9 mouse cellular contexts compared by ENCODE assay signal in the genomic region with DNA sequence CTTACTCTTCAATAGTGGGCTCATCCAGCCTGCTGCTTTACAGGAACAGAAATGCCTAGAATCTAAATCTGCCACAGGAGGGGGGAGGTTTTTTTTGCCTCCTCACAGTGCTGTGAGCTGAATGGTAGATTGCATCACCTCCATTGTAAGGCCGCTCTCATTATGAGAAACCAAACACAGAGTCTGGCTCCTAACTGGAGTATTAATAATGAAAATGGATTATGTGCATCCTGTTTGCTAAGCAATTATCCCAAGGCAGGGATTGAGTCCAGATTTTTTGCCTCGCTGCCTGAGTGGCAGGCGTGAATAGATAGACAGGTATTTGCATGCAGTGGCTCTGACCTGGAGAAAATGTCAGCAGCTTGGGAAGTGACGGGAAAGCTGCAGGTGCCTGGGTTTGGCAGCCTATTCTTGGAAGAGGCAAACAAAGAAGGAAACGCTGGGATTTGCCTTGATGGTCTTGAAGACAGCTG.
A peak's percentile ranks its signal among the peaks of the same experiment; 100 is the strongest.
DNase-seq lines count a peak whose midpoint lies in the region; ATAC-seq and TF ChIP-seq lines count a peak whose summit lies in the region.
"Had no signal": no experiment of that assay in that cellular context is flagged by ENCODE, and none has a peak within 500 bp of the region (broad histone marks: within the 10 kb centered on the region; RNA-seq: fewer than 3 reads in every experiment).

No protein-coding gene starts in this region.

- no peak for TF ChIP-seq CTCF in forebrain, postnatal 0 days (IDR thresholded peaks at IDR 0.05; ENCODE audit: low read depth)
- TF ChIP-seq CTCF in midbrain, postnatal 0 days (IDR thresholded peaks at IDR 0.05) = no peak

- no peaks in the 10 kb centered on the region for H3K36me3 ChIP-seq in hindbrain, embryonic 13.5 days
- no peaks in the 10 kb centered on the region for H3K36me3 ChIP-seq in hindbrain, embryonic 10.5 days
- H3K36me3 ChIP-seq in forebrain, embryonic 10.5 days (replicated peaks) = no peaks in the 10 kb centered on the region
- no peaks in the 10 kb centered on the region for H3K36me3 ChIP-seq in forebrain, postnatal 0 days (ENCODE audit: insufficient read depth)
- no peaks in the 10 kb centered on the region for H3K36me3 ChIP-seq in midbrain, postnatal 0 days (ENCODE audit: insufficient read depth, low read length)

- H3K27me3 ChIP-seq in hindbrain, embryonic 13.5 days = no peaks in the 10 kb centered on the region
- no peaks in the 10 kb centered on the region for H3K27me3 ChIP-seq in hindbrain, embryonic 10.5 days (ENCODE audit: insufficient read depth, poor library complexity, severe bottlenecking)
- no peaks in the 10 kb centered on the region for H3K27me3 ChIP-seq in forebrain, embryonic 10.5 days (ENCODE audit: poor library complexity, severe bottlenecking)
- no peaks in the 10 kb centered on the region for H3K27me3 ChIP-seq in forebrain, postnatal 0 days (ENCODE audit: insufficient read depth, low read length)
- H3K27me3 ChIP-seq in midbrain, postnatal 0 days (ENCODE audit: insufficient read depth, low read length) = no peaks in the 10 kb centered on the region

- no peak overlapping the region for H3K4me3 ChIP-seq in hindbrain, embryonic 13.5 days
- H3K4me3 ChIP-seq in hindbrain, embryonic 10.5 days = no peak overlapping the region
- peak overlapping the region; percentile 6; the same call in 1 of the 2 replicates for H3K4me3 ChIP-seq in forebrain, embryonic 10.5 days
- no peak overlapping the region for H3K4me3 ChIP-seq in forebrain, postnatal 0 days (ENCODE audit: low read depth, low read length)
- no peak overlapping the region for H3K4me3 ChIP-seq in midbrain, postnatal 0 days (ENCODE audit: low read depth, low read length)

- peak; percentile 38; the same call in 1 of the 2 replicates for ATAC-seq in hindbrain, embryonic 13.5 days (ENCODE audit: low FRiP score)
- peak; percentile 70 for ATAC-seq in forebrain, postnatal 0 days
- peak; percentile 56; the same call in 1 of the 2 replicates for ATAC-seq in midbrain, postnatal 0 days (ENCODE audit: low FRiP score)

- H3K27ac ChIP-seq in hindbrain, embryonic 13.5 days = peak overlapping the region; percentile 50; the same call in 1 of the 2 replicates
- no peak overlapping the region for H3K27ac ChIP-seq in hindbrain, embryonic 10.5 days
- peak overlapping the region; percentile 62; the same call in 1 of the 2 replicates for H3K27ac ChIP-seq in forebrain, embryonic 10.5 days
- peak overlapping the region; percentile 15; the same call in 1 of the 2 replicates for H3K27ac ChIP-seq in forebrain, postnatal 0 days (ENCODE audit: low read depth, low read length)
- H3K27ac ChIP-seq in midbrain, postnatal 0 days (ENCODE audit: low read depth, low read length) = no peak overlapping the region

- WGBS in hindbrain, embryonic 13.5 days = 33% methylated on average over 5 of the region's 5 CpGs
- 52% methylated on average over 5 of the region's 5 CpGs for WGBS in hindbrain, embryonic 10.5 days
- WGBS in forebrain, embryonic 10.5 days = 28% methylated on average over 5 of the region's 5 CpGs
- WGBS in forebrain, postnatal 0 days = 9% methylated on average over 5 of the region's 5 CpGs
- 22% methylated on average over 5 of the region's 5 CpGs for WGBS in midbrain, postnatal 0 days

- DNase-seq in hindbrain, embryonic 10.5 days (ENCODE audit: low spot score) = no peak
- peak; percentile 24 for DNase-seq in forebrain, embryonic 10.5 days (ENCODE audit: extremely low spot score, low spot score)
- peak; percentile 52 for DNase-seq in forebrain, postnatal 0 days
- peak; percentile 58 for DNase-seq in midbrain, postnatal 0 days (ENCODE audit: low spot score)
- DNase-seq in thymus, adult 18-20 months = no peak
- no peak for DNase-seq in layer of hippocampus, adult 9-11 months
- DNase-seq: heart, postnatal 14 days; lung, adult 2 months had no signal

- H3K9me3 ChIP-seq in hindbrain, embryonic 13.5 days = no peaks in the 10 kb centered on the region
- no peaks in the 10 kb centered on the region for H3K9me3 ChIP-seq in hindbrain, embryonic 10.5 days
- no peaks in the 10 kb centered on the region for H3K9me3 ChIP-seq in forebrain, embryonic 10.5 days
- no peaks in the 10 kb centered on the region for H3K9me3 ChIP-seq in forebrain, postnatal 0 days (ENCODE audit: low read length)
- no peaks in the 10 kb centered on the region for H3K9me3 ChIP-seq in midbrain, postnatal 0 days (ENCODE audit: low read length)

- H3K4me1 ChIP-seq in hindbrain, embryonic 13.5 days (replicated peaks) = peaks cover 22% of the 10 kb centered on the region
- H3K4me1 ChIP-seq in hindbrain, embryonic 10.5 days (replicated peaks) = peaks cover 10% of the 10 kb centered on the region
- H3K4me1 ChIP-seq in forebrain, embryonic 10.5 days = peaks cover 30% of the 10 kb centered on the region
- H3K4me1 ChIP-seq in forebrain, postnatal 0 days (ENCODE audit: insufficient read depth) = peaks cover 11% of the 10 kb centered on the region; the same call in 1 of the 2 replicates
- H3K4me1 ChIP-seq in midbrain, postnatal 0 days (ENCODE audit: insufficient read depth, low read length) = no peaks in the 10 kb centered on the region

- peak overlapping the region; percentile 25; the same call in 1 of the 2 replicates for H3K9ac ChIP-seq in hindbrain, embryonic 13.5 days
- H3K9ac ChIP-seq in forebrain, postnatal 0 days = 0 out of 2 replicates have a peak overlapping the region, but pooled peaks have one; percentile 6
- H3K9ac ChIP-seq in midbrain, postnatal 0 days (replicated peaks; ENCODE audit: low read length, poor library complexity, severe bottlenecking) = no peak overlapping the region

- no peak overlapping the region for H3K4me2 ChIP-seq in hindbrain, embryonic 13.5 days
- 0 out of 2 replicates have a peak overlapping the region, but pooled peaks have one; percentile 10 for H3K4me2 ChIP-seq in forebrain, postnatal 0 days (ENCODE audit: low read depth)
- H3K4me2 ChIP-seq in midbrain, postnatal 0 days (ENCODE audit: low read depth, low read length, poor library complexity, severe bottlenecking) = no peak overlapping the region

Comparison
In these comparisons a context has a peak if more than half of its experiments do, and no peak if none do; other contexts are left out.
1. H3K27ac ChIP-seq: peak in hindbrain, embryonic 13.5 days (single experiment), forebrain, embryonic 10.5 days (single experiment) and forebrain, postnatal 0 days (single experiment); none in hindbrain, embryonic 10.5 days (single experiment) and midbrain, postnatal 0 days (single experiment).
2. DNase-seq: peak in forebrain, embryonic 10.5 days (single experiment), forebrain, postnatal 0 days (single experiment) and midbrain, postnatal 0 days (single experiment); none in hindbrain, embryonic 10.5 days (single experiment), thymus, adult 18-20 months (0 of 2) and layer of hippocampus, adult 9-11 months (single experiment).
3. Peak in every context shown above with its lines, with median percentiles within 50 percentile points of each other: ATAC-seq.